Mouse (Mus musculus) lung, adult 2 months (tissue): ENCODE results near the gene Pnkp. TPM values are rescaled to one million over a fixed set of nuclear protein-coding genes. Genes with fewer than 3 reads are reported as not detected.

Experiments used
- DNase-seq: peaks from one replicate; pipeline ENCODE4 v3.0.0; 2022
- H3K4me1 ChIP-seq: fragments of 200-500 bp; 2 replicates; pipeline ENCODE4 v1.6.1; 2011; ENCODE audit warnings: low read length; ENCODE audit not compliant: control insufficient read depth, insufficient read depth
- H3K4me3 ChIP-seq: fragments of 200-500 bp; replicated peaks from 2 replicates; pipeline ENCODE3; 2011; ENCODE audit warnings: low read depth, mild to moderate bottlenecking, control low read depth, low read length; ENCODE audit errors: extremely low read depth
- CTCF ChIP-seq: fragments of 200-500 bp; IDR thresholded peaks from 2 replicates; pipeline ENCODE4 v1.5.1; 2011; ENCODE audit warnings: mild to moderate bottlenecking, low read length, control low read depth; ENCODE audit not compliant: insufficient read depth
- POLR2A ChIP-seq: fragments of 200-500 bp; IDR thresholded peaks from 2 replicates; pipeline ENCODE4 v1.6.1; 2011; ENCODE audit warnings: low read depth, mild to moderate bottlenecking, control low read depth, low read length, borderline replicate concordance; ENCODE audit errors: extremely low read depth
- WGBS: fragments of 180-500 bp; shearing (Covaris S2); methylation state at CpG from one replicate; pipeline ENCODE4 v1.1.7; 2018; 5-methylcytosine and 5-hydroxymethylcytosine counted together
- polyA plus RNA-seq: library from polyadenylated mRNA; depleted of rRNA; stranded (reverse); fragments of >200 nt; gene quantifications from 2 replicates; pipeline ENCODE4 v1.2.3, GENCODE M21; 2012

The Pnkp gene
- polyA plus RNA-seq, 1 experiment: 62.0 TPM

GRCm38 (mm10) chr7:44857905-44858304, 966 bp downstream of the Pnkp start:
- 30% methylated on average over 8 of the region's 8 CpGs for WGBS
- H3K4me3 ChIP-seq: peak overlapping the region; percentile 15
- TF ChIP-seq POLR2A (no peak), CTCF (no peak)
- H3K4me1 ChIP-seq: peaks cover 10% of the 10 kb centered on the region
- DNase-seq: no peak

GRCm38 (mm10) chr7:44859896-44860295, 3.0 kb downstream of the Pnkp start:
- no peak for TF ChIP-seq POLR2A
- TF ChIP-seq CTCF: no peak
- Histone ChIP-seq H3K4me1 (peaks cover 10% of the 10 kb centered on the region), H3K4me3 (no peak overlapping the region)
- WGBS: 87% methylated on average over 11 of the region's 11 CpGs
- no peak for DNase-seq

GRCm38 (mm10) chr7:44860576-44861428, 3.9 kb downstream of the Pnkp start:
- WGBS: 44% methylated on average over 22 of the region's 22 CpGs
- peaks cover 11% of the 10 kb centered on the region for H3K4me1 ChIP-seq

GRCm38 (mm10) chr7:44861429-44861816, 4.5 kb downstream of the Pnkp start:
- no peak for TF ChIP-seq POLR2A
- no peak for TF ChIP-seq CTCF

More at GRCm38 (mm10) chr7:44860576-44861428, 3.9 kb downstream of the Pnkp start:
- H3K4me3 ChIP-seq: no peak overlapping the region
- peak; percentile 67 for DNase-seq
- TF ChIP-seq POLR2A (no peak), CTCF (peak; percentile 83)

GRCm38 (mm10) chr7:44862434-44862833, 5.5 kb downstream of the Pnkp start:
- no peak for DNase-seq
- Histone ChIP-seq H3K4me1 (peaks cover 26% of the 10 kb centered on the region), H3K4me3 (no peak overlapping the region)
- TF ChIP-seq CTCF (no peak), POLR2A (no peak)
- 53% methylated on average over 8 of the region's 8 CpGs for WGBS

More at GRCm38 (mm10) chr7:44861429-44861816, 4.5 kb downstream of the Pnkp start:
- 79% methylated on average over 14 of the region's 14 CpGs for WGBS
- no peak for DNase-seq
- H3K4me3 ChIP-seq: no peak overlapping the region
- peaks cover 16% of the 10 kb centered on the region for H3K4me1 ChIP-seq

- no peak for DNase-seq
- TF ChIP-seq POLR2A (no peak), CTCF (no peak)
- H3K4me1 ChIP-seq: peaks cover 27% of the 10 kb centered on the region
- 85% methylated on average over 14 of the region's 14 CpGs for WGBS
- no peak overlapping the region for H3K4me3 ChIP-seq
Observed at GRCm38 (mm10) chr7:44863210-44863609, 6.3 kb downstream of the Pnkp start.

- TF ChIP-seq POLR2A (no peak), CTCF (no peak)
- DNase-seq: no peak
- no peak overlapping the region for H3K4me3 ChIP-seq
- peaks cover 28% of the 10 kb centered on the region for H3K4me1 ChIP-seq
- 76% methylated on average over 11 of the region's 11 CpGs for WGBS
Observed at GRCm38 (mm10) chr7:44863982-44864494, 7.1 kb downstream of the Pnkp start.

GRCm38 (mm10) chr7:44864595-44865542, 7.9 kb downstream of the Pnkp start:
- 62% methylated on average over 24 of the region's 24 CpGs for WGBS
- Histone ChIP-seq H3K4me1 (peaks cover 28% of the 10 kb centered on the region), H3K4me3 (no peak overlapping the region)
- TF ChIP-seq POLR2A (no peak), CTCF (no peak)
- peak; percentile 23 for DNase-seq
